Mouse (Mus musculus) megakaryocyte, embryonic 14.5 days (primary cell): ENCODE results near the gene Rrp1b.

Experiments used
- FLI1 ChIP-seq: IDR thresholded peaks from 2 replicates; pipeline ENCODE4 v1.6.1; 2012; ENCODE audit warnings: low read length, inconsistent platforms, mixed read lengths
- GATA1 ChIP-seq: IDR thresholded peaks from 3 replicates; pipeline ENCODE4 v1.6.1; 2012; ENCODE audit warnings: mixed read lengths, low read length, inconsistent platforms, borderline replicate concordance

DNA sequence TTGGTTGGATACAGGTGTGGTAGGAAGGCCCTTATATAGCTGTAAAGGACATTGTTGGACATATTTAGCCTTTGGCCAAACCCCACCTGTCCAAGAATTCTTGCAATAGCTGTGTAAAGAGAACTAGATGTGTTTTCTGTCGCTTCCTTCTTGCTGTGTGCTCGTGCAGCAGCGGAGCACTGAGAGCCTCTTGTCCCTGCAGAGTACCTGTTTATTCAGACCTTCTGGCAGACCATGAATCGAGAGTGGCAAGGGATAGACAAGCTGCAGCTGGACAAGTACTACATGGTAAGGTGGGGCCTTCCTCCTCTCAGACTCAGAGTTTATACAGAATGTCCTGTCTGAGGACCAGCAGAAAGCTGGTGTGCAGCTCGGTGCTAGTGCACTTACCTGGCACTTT lies 12.5 kb downstream of the Rrp1b start:
- no peak for TF ChIP-seq GATA1
- no peak for TF ChIP-seq FLI1
